Mouse (Mus musculus) retina, postnatal 7 days (tissue): ENCODE results near the gene Tapt1.
"Not testable (repeated sequence)": the region's sequence is repeated elsewhere in the genome, so short reads cannot be mapped to it uniquely, and the experiment has no call there.

ENCODE experiments used
- DNase-seq: peaks from one replicate; pipeline ENCODE4 v3.0.0-alpha.2; 2012; ENCODE audit warnings: low read depth, low spot score

The Tapt1 gene

GRCm38 (mm10) chr5:44143467-44144235 is 82.8 kb downstream of the Tapt1 start:
- no peak for DNase-seq

- DNase-seq = no peak
Measured at GRCm38 (mm10) chr5:44127487-44127886, 98.9 kb downstream of the Tapt1 start.

- DNase-seq = not testable (repeated sequence)
Measured at GRCm38 (mm10) chr5:44126574-44126973, 99.9 kb downstream of the Tapt1 start.
